Mouse (Mus musculus): ENCODE data around the gene Olfr148. TPM values are rescaled to one million over a fixed set of nuclear protein-coding genes. Genes with fewer than 3 reads are reported as not detected.

The Olfr148 gene
- polyA plus RNA-seq (2015; fragmentation: Nextera tagmentation; extraction: Ambion mirVana): not detected in 2 replicates

DNA sequence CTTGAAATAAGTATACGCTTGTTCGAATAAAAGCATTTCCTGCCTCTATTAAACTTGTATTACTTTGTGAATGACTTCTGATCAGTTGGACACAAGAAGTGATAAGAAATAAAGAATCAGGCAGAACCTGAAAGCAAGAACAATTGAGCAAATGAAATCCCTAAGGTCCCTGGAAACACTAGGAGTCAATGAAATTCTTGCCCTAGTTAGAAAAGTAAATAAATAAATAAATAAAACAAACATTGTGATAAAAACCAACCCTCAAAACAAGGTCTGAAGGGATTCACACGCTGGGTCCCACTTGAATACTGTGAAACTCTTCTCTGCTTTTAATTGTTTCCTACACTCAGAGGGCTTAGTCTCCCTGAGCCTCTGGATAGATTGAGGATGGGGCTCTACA, at the start of gene Olfr148:
Olfr148 (plus strand) TSS at position 301 of the 400 bp plus-strand sequence.
- no peaks in the 10 kb centered on the region for H3K27me3 ChIP-seq (ENCODE audit: control insufficient read depth, insufficient read depth, low read depth, low read length)
- 73% methylated on average over 3 of the region's 3 CpGs for WGBS
- H3K36me3 ChIP-seq (ENCODE audit: control insufficient read depth, insufficient read depth, low read length): no peaks in the 10 kb centered on the region
- H3K27ac ChIP-seq (ENCODE audit: low read length): no peak within 1 kb of the TSS
- ATAC-seq (ENCODE audit: low read depth): no peak
- H3K4me2 ChIP-seq (ENCODE audit: low read depth, low read length): no peak within 1 kb of the TSS
- no peak within 1 kb of the TSS for H3K9ac ChIP-seq (ENCODE audit: low read length)
- no peaks in the 10 kb centered on the region for H3K4me1 ChIP-seq (replicated peaks; ENCODE audit: control insufficient read depth, insufficient read depth, low read length)
- no peaks in the 10 kb centered on the region for H3K9me3 ChIP-seq (ENCODE audit: control insufficient read depth, low read length)
- H3K4me3 ChIP-seq (ENCODE audit: low read length): no peak within 1 kb of the TSS

DNA sequence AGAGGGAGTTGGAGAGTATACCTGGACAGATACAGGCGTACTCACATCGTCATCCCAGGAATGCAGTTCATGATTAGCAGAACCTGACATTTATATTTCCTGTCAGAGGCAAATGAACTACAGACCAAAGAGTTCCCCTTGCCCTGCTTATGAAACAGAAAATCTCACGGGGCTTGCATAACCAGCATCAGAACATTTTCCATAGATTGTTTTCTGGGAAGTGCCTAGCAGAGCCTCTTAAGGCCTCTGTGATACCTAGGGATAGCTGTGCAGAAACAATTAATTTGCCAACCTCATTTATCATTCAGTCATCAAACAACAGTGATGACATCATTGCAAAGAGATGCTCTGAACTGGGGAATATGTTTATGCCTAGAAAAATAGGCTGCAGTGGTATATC, 35.0 kb upstream of the Olfr148 start, which contains the start of gene Olfr959:
Olfr959 (minus strand) TSS at position 101 of the 400 bp plus-strand sequence.
- no peak for ATAC-seq (ENCODE audit: low read depth)
- no peak within 1 kb of the TSS for H3K27ac ChIP-seq (ENCODE audit: low read length)
- no peaks in the 10 kb centered on the region for H3K27me3 ChIP-seq (ENCODE audit: control insufficient read depth, insufficient read depth, low read depth, low read length)
- H3K9me3 ChIP-seq (ENCODE audit: control insufficient read depth, low read length): no peaks in the 10 kb centered on the region
- no peak within 1 kb of the TSS for H3K9ac ChIP-seq (ENCODE audit: low read length)
- 71% methylated on average over 3 of the region's 3 CpGs for WGBS
- H3K4me3 ChIP-seq (ENCODE audit: low read length): no peak within 1 kb of the TSS
- no peaks in the 10 kb centered on the region for H3K4me1 ChIP-seq (replicated peaks; ENCODE audit: control insufficient read depth, insufficient read depth, low read length)
- no peaks in the 10 kb centered on the region for H3K36me3 ChIP-seq (ENCODE audit: control insufficient read depth, insufficient read depth, low read length)
- no peak within 1 kb of the TSS for H3K4me2 ChIP-seq (ENCODE audit: low read depth, low read length)

DNA sequence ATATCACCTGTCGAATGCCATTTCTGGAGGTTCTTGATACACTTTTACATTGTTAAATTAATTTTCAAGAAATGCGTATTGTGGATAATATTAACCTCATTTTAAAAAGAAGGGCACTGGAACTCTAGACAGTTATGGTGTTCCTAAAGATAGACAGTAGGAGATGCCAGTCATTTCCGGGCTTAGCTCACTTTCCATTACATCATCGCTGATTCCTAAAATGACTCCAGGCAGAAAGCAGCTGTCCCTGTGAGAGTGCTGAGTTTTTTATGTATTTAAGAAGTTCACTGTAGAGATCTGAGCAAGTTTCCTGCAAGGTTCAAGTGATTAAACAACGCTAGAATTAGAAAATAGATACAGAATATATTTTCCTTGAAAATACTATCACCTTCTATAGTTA, 33.4 kb upstream of the Olfr148 start:
- 79% methylated on average over 5 of the region's 5 CpGs for WGBS
- Histone ChIP-seq H3K4me3 (ENCODE audit: low read length) (no peak overlapping the region), H3K27me3 (ENCODE audit: control insufficient read depth, insufficient read depth, low read depth, low read length) (no peaks in the 10 kb centered on the region), H3K9ac (ENCODE audit: low read length) (no peak overlapping the region), H3K27ac (ENCODE audit: low read length) (no peak overlapping the region), H3K4me2 (ENCODE audit: low read depth, low read length) (no peak overlapping the region), H3K9me3 (ENCODE audit: control insufficient read depth, low read length) (no peaks in the 10 kb centered on the region), H3K36me3 (ENCODE audit: control insufficient read depth, insufficient read depth, low read length) (no peaks in the 10 kb centered on the region), H3K4me1 (replicated peaks; ENCODE audit: control insufficient read depth, insufficient read depth, low read length) (no peaks in the 10 kb centered on the region)
- ATAC-seq (ENCODE audit: low read depth): no peak

DNA sequence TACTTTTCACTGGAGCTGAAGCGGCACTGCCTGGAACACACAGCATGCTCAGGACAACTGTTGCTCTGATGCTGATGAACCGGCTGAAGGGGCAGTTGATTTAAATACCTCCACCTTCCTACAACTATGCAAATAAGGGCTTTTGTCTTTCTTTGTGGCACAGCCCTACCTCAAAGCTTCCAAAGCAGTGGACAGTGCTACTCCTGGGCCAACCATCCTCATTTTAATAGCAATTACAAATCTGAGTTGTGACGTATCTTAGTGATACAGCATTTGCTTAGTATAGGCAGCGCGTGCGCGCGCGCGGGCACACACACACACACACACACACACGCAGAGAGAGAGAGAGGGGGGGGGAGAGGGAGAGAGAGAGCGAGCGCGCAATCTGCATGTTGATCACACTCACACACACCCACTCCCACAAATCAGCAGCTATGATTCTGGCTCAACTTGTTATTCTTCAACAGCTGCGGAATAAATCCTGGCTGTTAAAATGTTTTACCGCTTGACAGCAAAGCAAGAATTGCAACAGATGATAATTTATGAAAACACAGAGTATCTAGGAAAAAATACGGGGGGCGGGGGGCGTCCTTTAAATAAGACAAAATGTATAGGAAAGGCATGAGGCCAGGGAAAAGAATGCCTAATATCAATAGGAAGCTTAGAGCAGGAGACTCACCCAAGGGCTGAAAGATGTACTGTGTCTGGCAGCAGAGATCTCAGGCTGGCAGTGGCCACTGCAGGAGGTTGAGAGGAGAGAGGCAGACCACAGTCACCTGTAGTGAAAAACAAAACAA, 7.7 kb upstream of the Olfr148 start:
- H3K27ac ChIP-seq (ENCODE audit: low read length): no peak overlapping the region
- H3K4me1 ChIP-seq (replicated peaks; ENCODE audit: control insufficient read depth, insufficient read depth, low read length): no peaks in the 10 kb centered on the region
- H3K36me3 ChIP-seq (ENCODE audit: control insufficient read depth, insufficient read depth, low read length): no peaks in the 10 kb centered on the region
- peak overlapping the region; percentile 24; the same call in 1 of the 2 replicates for H3K9ac ChIP-seq (ENCODE audit: low read length)
- WGBS: under 1% methylated on average over 19 of the region's 19 CpGs
- peak overlapping the region; percentile 41 for H3K4me3 ChIP-seq (ENCODE audit: low read length)
- no peaks in the 10 kb centered on the region for H3K9me3 ChIP-seq (ENCODE audit: control insufficient read depth, low read length)
- peak overlapping the region; percentile 54 for H3K4me2 ChIP-seq (ENCODE audit: low read depth, low read length)
- ATAC-seq (ENCODE audit: low read depth): peak; percentile 66
- no peaks in the 10 kb centered on the region for H3K27me3 ChIP-seq (ENCODE audit: control insufficient read depth, insufficient read depth, low read depth, low read length)

DNA sequence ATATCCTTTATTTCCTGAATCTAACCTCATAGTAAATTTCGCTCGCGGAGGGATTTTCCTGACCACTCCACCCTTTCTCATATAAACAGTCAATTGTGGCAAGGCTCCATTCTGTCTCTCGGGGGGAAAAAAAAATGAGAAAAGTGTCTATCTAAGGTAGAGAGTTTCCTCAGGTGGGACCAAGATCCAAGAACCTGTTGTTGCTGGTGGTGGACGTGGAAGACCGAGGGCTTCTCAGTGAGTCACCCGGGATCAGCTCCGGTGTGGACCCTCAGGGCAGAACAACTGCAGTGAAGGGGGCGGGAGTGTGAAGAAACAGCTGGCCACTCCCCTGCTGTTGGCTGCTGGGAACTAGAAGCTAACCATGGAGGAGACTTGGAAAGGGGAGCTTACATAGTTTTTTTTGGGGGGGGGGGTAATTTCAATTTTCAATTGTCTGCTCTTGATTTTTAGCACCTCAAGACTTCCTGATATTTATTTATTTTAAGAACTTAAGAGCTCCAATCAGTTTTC, 7.1 kb upstream of the Olfr148 start:
- ATAC-seq (ENCODE audit: low read depth): peak; percentile 74

DNA sequence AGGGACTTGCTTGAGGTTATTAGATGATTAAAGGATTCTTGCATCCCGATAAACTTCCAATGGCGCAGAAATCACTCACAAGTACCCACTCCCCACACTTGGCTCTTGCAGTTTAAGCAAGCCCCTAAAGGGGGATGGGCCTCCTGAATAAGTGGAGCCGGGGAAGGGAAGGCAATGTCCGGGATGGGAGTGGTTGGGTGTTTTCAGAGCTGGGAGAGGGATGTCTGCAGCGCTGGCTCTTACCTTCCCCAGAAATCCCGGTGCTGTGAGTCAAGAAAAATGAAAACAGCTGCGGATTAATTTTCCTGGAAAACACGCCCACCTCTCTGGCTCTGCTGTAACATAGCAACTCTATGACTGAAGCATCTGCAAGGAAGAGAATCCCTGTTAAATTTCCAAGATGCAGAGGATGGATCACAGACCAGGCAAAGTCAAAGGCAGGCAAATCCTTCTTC, 6.4 kb upstream of the Olfr148 start, which contains the start of gene AW551984:
AW551984 (minus strand) TSS at position 405 of the 455 bp plus-strand sequence.
- no peaks in the 10 kb centered on the region for H3K4me1 ChIP-seq (replicated peaks; ENCODE audit: control insufficient read depth, insufficient read depth, low read length)
- under 1% methylated on average over 8 of the region's 8 CpGs for WGBS
- H3K4me3 ChIP-seq (ENCODE audit: low read length): peak within 1 kb of the TSS; percentile 41
- 0 out of 2 replicates have a peak, but pooled peaks have one; percentile 28 for ATAC-seq (ENCODE audit: low read depth)
- H3K27ac ChIP-seq (ENCODE audit: low read length): no peak within 1 kb of the TSS
- no peak within 1 kb of the TSS for H3K9ac ChIP-seq (ENCODE audit: low read length)
- no peaks in the 10 kb centered on the region for H3K36me3 ChIP-seq (ENCODE audit: control insufficient read depth, insufficient read depth, low read length)
- H3K27me3 ChIP-seq (ENCODE audit: control insufficient read depth, insufficient read depth, low read depth, low read length): no peaks in the 10 kb centered on the region
- no peaks in the 10 kb centered on the region for H3K9me3 ChIP-seq (ENCODE audit: control insufficient read depth, low read length)
- peak within 1 kb of the TSS; percentile 54 for H3K4me2 ChIP-seq (ENCODE audit: low read depth, low read length)

More for the DNA sequence above, 7.1 kb upstream of the Olfr148 start:
- Histone ChIP-seq H3K27ac (ENCODE audit: low read length) (no peak overlapping the region), H3K9ac (ENCODE audit: low read length) (no peak overlapping the region), H3K9me3 (ENCODE audit: control insufficient read depth, low read length) (no peaks in the 10 kb centered on the region), H3K36me3 (ENCODE audit: control insufficient read depth, insufficient read depth, low read length) (no peaks in the 10 kb centered on the region), H3K4me3 (ENCODE audit: low read length) (peak overlapping the region; percentile 41), H3K27me3 (ENCODE audit: control insufficient read depth, insufficient read depth, low read depth, low read length) (no peaks in the 10 kb centered on the region), H3K4me2 (ENCODE audit: low read depth, low read length) (peak overlapping the region; percentile 54), H3K4me1 (replicated peaks; ENCODE audit: control insufficient read depth, insufficient read depth, low read length) (no peaks in the 10 kb centered on the region)
- under 1% methylated on average over 9 of the region's 9 CpGs for WGBS

DNA sequence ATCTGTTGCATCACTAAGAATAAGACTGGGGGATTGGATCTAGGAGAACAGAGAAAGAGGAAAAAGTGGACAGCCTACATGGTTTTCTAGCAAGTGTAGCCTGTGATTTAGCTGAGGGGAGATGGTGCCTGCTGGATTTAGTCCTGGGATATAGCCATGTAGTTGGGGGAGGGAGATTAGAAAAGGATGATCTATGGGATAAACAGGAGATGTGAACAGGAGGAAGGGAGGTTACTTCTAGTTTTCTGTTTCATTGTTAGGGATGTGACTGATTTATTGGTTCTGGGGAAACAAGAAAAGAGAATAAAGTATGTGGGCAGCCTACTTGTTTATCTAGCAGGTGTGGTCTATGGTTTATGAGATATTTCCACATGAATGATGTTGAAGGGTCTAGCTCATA, 2.0 kb upstream of the Olfr148 start:
- H3K4me3 ChIP-seq (ENCODE audit: low read length): no peak overlapping the region
- H3K36me3 ChIP-seq (ENCODE audit: control insufficient read depth, insufficient read depth, low read length): no peaks in the 10 kb centered on the region
- no peak overlapping the region for H3K27ac ChIP-seq (ENCODE audit: low read length)
- no peaks in the 10 kb centered on the region for H3K27me3 ChIP-seq (ENCODE audit: control insufficient read depth, insufficient read depth, low read depth, low read length)
- no peaks in the 10 kb centered on the region for H3K9me3 ChIP-seq (ENCODE audit: control insufficient read depth, low read length)
- ATAC-seq (ENCODE audit: low read depth): no peak
- H3K4me1 ChIP-seq (replicated peaks; ENCODE audit: control insufficient read depth, insufficient read depth, low read length): no peaks in the 10 kb centered on the region
- H3K4me2 ChIP-seq (ENCODE audit: low read depth, low read length): no peak overlapping the region
- H3K9ac ChIP-seq (ENCODE audit: low read length): no peak overlapping the region

DNA sequence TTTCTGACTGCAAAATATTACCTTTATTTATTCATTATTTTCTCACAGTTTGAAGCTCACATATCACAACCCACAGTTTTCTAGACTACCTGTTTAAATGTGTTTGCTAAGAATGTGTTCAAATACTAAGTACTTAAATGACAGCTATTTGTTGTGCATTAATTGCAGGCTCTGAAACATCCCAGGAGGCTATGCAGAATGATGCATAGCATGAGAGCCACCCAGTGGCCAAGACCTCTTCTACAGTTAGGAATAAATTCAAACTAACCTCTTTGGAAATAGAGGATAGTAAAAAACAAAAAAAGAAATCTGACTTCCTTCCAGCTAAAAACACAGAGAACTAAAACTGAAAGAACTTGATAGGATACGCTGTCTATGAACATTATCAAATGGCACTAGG, 1.5 kb downstream of the Olfr148 start:
- Histone ChIP-seq H3K4me3 (ENCODE audit: low read length) (no peak overlapping the region), H3K4me1 (replicated peaks; ENCODE audit: control insufficient read depth, insufficient read depth, low read length) (no peaks in the 10 kb centered on the region), H3K9ac (ENCODE audit: low read length) (no peak overlapping the region), H3K36me3 (ENCODE audit: control insufficient read depth, insufficient read depth, low read length) (no peaks in the 10 kb centered on the region), H3K27ac (ENCODE audit: low read length) (no peak overlapping the region), H3K9me3 (ENCODE audit: control insufficient read depth, low read length) (no peaks in the 10 kb centered on the region), H3K27me3 (ENCODE audit: control insufficient read depth, insufficient read depth, low read depth, low read length) (no peaks in the 10 kb centered on the region), H3K4me2 (ENCODE audit: low read depth, low read length) (no peak overlapping the region)
- WGBS: 53% methylated on average over 1 of the region's 1 CpGs
- no peak for ATAC-seq (ENCODE audit: low read depth)

DNA sequence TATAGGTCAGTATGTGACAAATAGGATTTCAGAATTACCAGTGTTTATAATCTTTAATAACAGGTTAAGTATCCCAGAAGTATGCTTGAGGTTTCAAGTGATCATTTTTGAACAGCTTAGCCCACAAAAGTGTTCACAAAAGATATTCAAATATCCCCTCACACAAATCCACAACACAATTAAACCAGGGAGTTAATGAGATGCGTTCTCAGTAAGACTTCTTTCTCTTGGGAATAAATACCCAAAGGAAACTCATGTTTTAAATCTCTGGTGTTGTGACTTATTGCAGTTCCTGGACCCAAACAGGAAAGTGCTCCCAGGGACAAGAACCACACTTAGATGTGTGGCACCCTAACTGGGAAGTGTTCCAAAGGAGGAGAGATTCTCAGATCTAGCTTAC, 10.6 kb downstream of the Olfr148 start, which contains the start of gene Olfr960:
Olfr960 (plus strand) TSS at position 301 of the 400 bp plus-strand sequence.
- Histone ChIP-seq H3K36me3 (ENCODE audit: control insufficient read depth, insufficient read depth, low read length) (no peaks in the 10 kb centered on the region), H3K4me1 (replicated peaks; ENCODE audit: control insufficient read depth, insufficient read depth, low read length) (no peaks in the 10 kb centered on the region), H3K9ac (ENCODE audit: low read length) (no peak within 1 kb of the TSS), H3K27me3 (ENCODE audit: control insufficient read depth, insufficient read depth, low read depth, low read length) (no peaks in the 10 kb centered on the region), H3K9me3 (ENCODE audit: control insufficient read depth, low read length) (no peaks in the 10 kb centered on the region), H3K27ac (ENCODE audit: low read length) (no peak within 1 kb of the TSS), H3K4me3 (ENCODE audit: low read length) (no peak within 1 kb of the TSS), H3K4me2 (ENCODE audit: low read depth, low read length) (no peak within 1 kb of the TSS)
- no peak for ATAC-seq (ENCODE audit: low read depth)
- WGBS: 69% methylated on average over 1 of the region's 1 CpGs

All from lung, embryonic 16.5 days (tissue).